Comparison of ENCODE assay signal across 11 mouse cellular contexts in the genomic region with DNA sequence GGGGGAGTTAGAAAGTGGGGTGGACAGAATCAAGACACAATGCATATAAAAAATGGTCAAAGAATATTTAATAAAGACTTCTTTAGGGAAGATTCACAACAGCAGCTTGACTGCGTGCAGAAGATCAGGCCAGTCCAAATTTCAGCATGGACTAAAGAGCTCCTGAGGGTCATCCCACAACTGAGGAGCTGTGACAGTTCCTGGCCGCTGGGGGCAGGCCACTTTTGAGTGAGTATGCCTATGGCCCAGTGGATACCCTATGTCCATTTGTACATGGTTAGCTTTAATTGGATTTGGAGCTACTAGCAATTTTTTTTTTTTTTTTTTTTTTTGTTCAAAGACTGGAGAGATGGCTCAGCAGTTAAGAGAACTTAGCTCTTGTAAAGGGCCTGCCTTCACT. TPM values are rescaled to one million over a fixed set of nuclear protein-coding genes. Genes with fewer than 3 reads are reported as not detected.
DNase-seq lines count a peak whose midpoint lies in the region; ATAC-seq and TF ChIP-seq lines count a peak whose summit lies in the region.
"Had no signal": no experiment of that assay in that cellular context is flagged by ENCODE, and none has a peak within 500 bp of the region (broad histone marks: within the 10 kb centered on the region; RNA-seq: fewer than 3 reads in every experiment).

No protein-coding gene starts in this region.

- 74% methylated on average over 2 of the region's 2 CpGs for WGBS in midbrain, postnatal 0 days
- 57% methylated on average over 2 of the region's 2 CpGs for WGBS in midbrain, embryonic 11.5 days

- H3K27ac ChIP-seq in midbrain, postnatal 0 days (ENCODE audit: low read depth, low read length), result no peak overlapping the region
- H3K27ac ChIP-seq in midbrain, embryonic 11.5 days (ENCODE audit: low read depth, low read length), result no peak overlapping the region
- H3K27ac ChIP-seq: embryonic facial prominence, embryonic 15.5 days; heart, embryonic 10.5 days had no signal

- no peak for ATAC-seq in midbrain, postnatal 0 days (ENCODE audit: low FRiP score)
- ATAC-seq in midbrain, embryonic 11.5 days (ENCODE audit: low FRiP score), result no peak
- ATAC-seq in megakaryocyte-erythroid progenitor cell, adult 5-6 weeks (replicated peaks; ENCODE audit: low FRiP score, low TSS enrichment, poor library complexity, severe bottlenecking), result 0 out of 2 replicates have a peak, but pooled peaks have one; percentile 45

- H3K9ac ChIP-seq in midbrain, postnatal 0 days (replicated peaks; ENCODE audit: low read length, poor library complexity, severe bottlenecking), result no peak overlapping the region
- no peak overlapping the region for H3K9ac ChIP-seq in midbrain, embryonic 11.5 days (ENCODE audit: low read length)
- H3K9ac ChIP-seq: embryonic facial prominence, embryonic 15.5 days had no signal

- H3K4me3 ChIP-seq in midbrain, postnatal 0 days (ENCODE audit: low read depth, low read length), result no peak overlapping the region
- no peak overlapping the region for H3K4me3 ChIP-seq in midbrain, embryonic 11.5 days (ENCODE audit: low read depth, low read length)
- H3K4me3 ChIP-seq: embryonic facial prominence, embryonic 15.5 days; heart, embryonic 10.5 days had no signal

- no peaks in the 10 kb centered on the region for H3K27me3 ChIP-seq in midbrain, postnatal 0 days (ENCODE audit: insufficient read depth, low read length)
- no peaks in the 10 kb centered on the region for H3K27me3 ChIP-seq in midbrain, embryonic 11.5 days (ENCODE audit: control insufficient read depth, insufficient read depth, low read length)
- H3K27me3 ChIP-seq: embryonic facial prominence, embryonic 15.5 days had no signal

- DNase-seq in embryo, embryonic 10.5 days (ENCODE audit: low spot score), result peak; percentile 17
- DNase-seq in embryo, embryonic 9.5 days (ENCODE audit: extremely low spot score), result no peak
- peak; percentile 20 for DNase-seq in kidney, postnatal 10 days
- no peak for DNase-seq in kidney, adult 8-10 months
- no peak for DNase-seq in midbrain, postnatal 0 days (ENCODE audit: low spot score)
- DNase-seq in midbrain, embryonic 11.5 days (ENCODE audit: low spot score, missing footprints), result no peak
- DNase-seq in ovary, postnatal 36 days (ENCODE audit: low spot score), result no peak
- DNase-seq: right cerebral cortex, postnatal 25 days had no signal

- no peaks in the 10 kb centered on the region for H3K4me1 ChIP-seq in midbrain, postnatal 0 days (ENCODE audit: insufficient read depth, low read length)
- no peaks in the 10 kb centered on the region for H3K4me1 ChIP-seq in midbrain, embryonic 11.5 days (ENCODE audit: control insufficient read depth, insufficient read depth, low read length)
- H3K4me1 ChIP-seq: embryonic facial prominence, embryonic 15.5 days; heart, embryonic 10.5 days had no signal

- H3K36me3 ChIP-seq in midbrain, postnatal 0 days (ENCODE audit: insufficient read depth, low read length), result peaks cover 12% of the 10 kb centered on the region; the same call in 1 of the 2 replicates
- peaks cover 3% of the 10 kb centered on the region; the same call in 1 of the 2 replicates for H3K36me3 ChIP-seq in midbrain, embryonic 11.5 days (ENCODE audit: control insufficient read depth, insufficient read depth, low read length)

- TF ChIP-seq CTCF in midbrain, postnatal 0 days (IDR thresholded peaks at IDR 0.05), result 0 out of 2 replicates have a peak, but pooled peaks have one; percentile 7

- H3K4me2 ChIP-seq in midbrain, postnatal 0 days (ENCODE audit: low read depth, low read length, poor library complexity, severe bottlenecking), result no peak overlapping the region
- H3K4me2 ChIP-seq in midbrain, embryonic 11.5 days, result no peak overlapping the region
- H3K4me2 ChIP-seq: embryonic facial prominence, embryonic 15.5 days had no signal

- no peaks in the 10 kb centered on the region for H3K9me3 ChIP-seq in midbrain, postnatal 0 days (ENCODE audit: low read length)
- H3K9me3 ChIP-seq in midbrain, embryonic 11.5 days (ENCODE audit: control insufficient read depth, low read length), result no peaks in the 10 kb centered on the region
- H3K9me3 ChIP-seq: embryonic facial prominence, embryonic 15.5 days; heart, embryonic 10.5 days had no signal

RNA-seq across cellular contexts. Expression of a gene that starts 44.2 kb away (rescaled TPM):
- total RNA-seq in midbrain, postnatal 0 days (2014; rRNA removed), result 44.8 and 47.1 TPM in 2 replicates
- polyA plus RNA-seq in midbrain, postnatal 0 days (2015; fragmentation: Nextera tagmentation; extraction: Ambion mirVana), result 54.2 and 58.8 TPM in 2 replicates
- 70.0 and 75.2 TPM in 2 replicates for polyA plus RNA-seq in midbrain, embryonic 11.5 days (2014; fragmentation: Nextera tagmentation; extraction: Ambion mirVana)
- 13.8 and 24.6 TPM in 2 replicates for total RNA-seq in megakaryocyte-erythroid progenitor cell, adult 5-6 weeks (2014; fragmentation: Nextera tagmentation)
- total RNA-seq in megakaryocyte-erythroid progenitor cell, adult 5-6 weeks (2017), result 14.1 and 25.9 TPM in 2 replicates

Comparison
In these comparisons a context has a peak if more than half of its experiments do, and no peak if none do; other contexts are left out.
1. DNase-seq: peak in embryo, embryonic 10.5 days (single experiment) and kidney, postnatal 10 days (single experiment); none in embryo, embryonic 9.5 days (single experiment), kidney, adult 8-10 months (0 of 2), midbrain, postnatal 0 days (single experiment), midbrain, embryonic 11.5 days (single experiment) and ovary, postnatal 36 days (single experiment).